Mouse (Mus musculus) olfactory bulb, adult 2 months (tissue): ENCODE results near the gene Xrcc5.

ENCODE experiments used
- CTCF ChIP-seq: fragments of 200-500 bp; IDR thresholded peaks from 2 replicates; pipeline ENCODE4 v1.5.1; 2012; ENCODE audit warnings: low read depth, mild to moderate bottlenecking, low read length, moderate library complexity; ENCODE audit not compliant: insufficient read depth
- POLR2A ChIP-seq: fragments of 200-500 bp; IDR thresholded peaks from 2 replicates; pipeline ENCODE4 v1.6.1; 2012; ENCODE audit warnings: mild to moderate bottlenecking, low read depth, low read length, moderate library complexity; ENCODE audit not compliant: insufficient read depth

DNA sequence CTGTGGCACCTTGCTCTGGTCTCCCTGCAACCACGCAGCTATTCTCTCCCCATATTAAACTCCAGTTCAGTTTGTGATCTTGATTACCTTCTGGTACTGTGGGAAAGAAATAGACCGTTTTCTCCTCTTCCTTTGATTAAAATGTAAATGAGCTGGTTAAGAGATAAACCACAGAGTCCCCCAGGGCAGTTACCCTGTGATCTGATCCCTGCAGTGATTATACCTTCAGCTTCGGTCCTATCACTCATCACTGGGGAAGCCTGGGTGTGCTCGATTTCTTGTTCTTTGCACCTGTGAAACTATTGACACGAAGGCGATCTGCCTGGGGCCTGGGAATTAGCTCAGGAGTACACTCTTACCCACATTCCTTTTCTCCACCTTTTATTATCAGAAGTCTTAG lies 40.7 kb downstream of the Xrcc5 start:
- no peak for TF ChIP-seq POLR2A
- no peak for TF ChIP-seq CTCF
